Mouse (Mus musculus) left cerebral cortex, postnatal 25 days (tissue): ENCODE data around the gene Ntpcr. TPM values are rescaled to one million over a fixed set of nuclear protein-coding genes. Genes with fewer than 3 reads are reported as not detected.

Experiments
- DNase-seq, 2 experiments: peaks; one replicate each; pipeline ENCODE4 v3.0.0; 2022; ENCODE audit warnings: low spot score in 2 of 2, mixed read lengths in 1 of 2
- intact Hi-C: fragments of 180-260 bp; cut with DNase I; formaldehyde crosslinking; loops from one replicate; pipeline ENCODE4 v1.15.1; 2025
- total RNA-seq, 2 experiments: library from RNA; stranded (reverse); gene quantifications; 2 replicates each; pipeline ENCODE4 v1.2.3; 2021

Gene Ntpcr
- total RNA-seq, 2 experiments from 2014 or later: 23.8 to 25.2 TPM

DNA sequence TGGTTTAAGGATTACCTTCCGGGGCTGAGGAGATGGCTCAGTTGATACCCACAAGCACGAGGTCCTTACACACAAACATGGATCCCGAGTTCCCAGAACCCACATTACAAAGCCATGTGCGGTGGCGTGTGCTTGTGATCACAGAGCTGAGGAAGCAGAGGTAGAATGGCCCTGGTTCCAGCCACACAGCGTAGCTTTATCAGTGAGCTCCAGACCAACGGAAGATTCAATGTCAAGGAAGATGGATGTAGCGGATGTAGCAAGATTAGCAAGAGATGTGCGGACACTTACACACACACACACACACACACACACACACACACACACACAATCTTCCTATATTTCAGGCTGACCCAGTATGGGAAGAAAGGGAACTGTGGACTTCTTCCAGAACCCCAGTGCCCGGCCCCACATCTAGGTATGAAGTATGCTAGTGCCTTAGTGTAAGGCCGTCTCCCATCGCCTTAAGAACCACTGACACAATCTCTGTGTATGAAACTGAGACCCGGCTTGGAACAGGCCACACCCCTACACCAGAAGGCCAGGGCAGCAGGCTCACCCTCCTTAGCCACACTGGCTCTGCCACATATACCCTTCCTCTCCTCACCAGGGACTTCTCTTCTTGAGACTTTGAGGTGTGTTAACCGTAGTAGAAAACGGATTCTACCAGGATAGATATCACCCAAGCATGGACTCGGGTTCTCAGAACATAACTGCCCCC is 33.5 kb downstream of the Ntpcr start:
- DNase-seq: no peak
- intact Hi-C loops: no loop called here

DNA sequence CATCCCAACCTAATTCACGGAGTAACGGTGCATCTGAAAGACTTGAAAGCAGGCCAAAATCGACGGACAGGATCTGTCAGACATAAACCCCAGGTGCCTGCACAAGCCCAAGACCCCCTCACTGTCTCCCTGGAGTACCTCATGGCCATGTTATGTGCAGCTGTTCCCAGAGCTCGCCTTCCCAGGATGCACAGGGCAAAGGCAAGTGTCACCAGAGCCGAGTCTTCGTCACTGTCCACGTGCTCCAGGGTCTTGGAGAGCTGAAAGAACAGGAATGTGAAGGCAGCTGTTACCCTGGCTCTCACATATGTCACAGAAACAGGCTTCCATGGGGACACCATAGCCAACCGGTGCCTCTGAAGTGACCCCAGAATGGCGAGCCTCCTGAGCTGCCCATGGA is 38.3 kb downstream of the Ntpcr start:
- intact Hi-C loops: no loop called here
- no peak for DNase-seq

DNA sequence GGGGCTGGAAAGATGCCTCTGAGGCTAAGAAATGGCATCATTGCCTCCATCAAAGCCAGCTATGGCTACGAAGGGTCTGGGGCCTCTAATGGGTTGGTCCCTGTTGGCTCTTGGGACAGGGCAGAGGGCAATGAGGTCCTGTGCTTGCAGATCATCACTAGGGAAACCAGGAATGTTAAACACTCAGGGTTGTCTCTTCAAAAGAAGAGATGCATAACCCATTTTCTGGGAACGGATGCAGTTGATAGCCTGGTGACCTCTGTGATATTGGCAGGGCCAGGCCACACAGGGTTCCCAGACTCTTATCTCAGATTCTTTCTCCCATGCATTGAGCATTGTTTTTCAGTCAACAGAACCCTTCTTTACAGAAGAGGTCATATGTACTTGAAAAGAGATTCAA is 42.5 kb downstream of the Ntpcr start:
- intact Hi-C loops: no loop called here
- no peak for DNase-seq

DNA sequence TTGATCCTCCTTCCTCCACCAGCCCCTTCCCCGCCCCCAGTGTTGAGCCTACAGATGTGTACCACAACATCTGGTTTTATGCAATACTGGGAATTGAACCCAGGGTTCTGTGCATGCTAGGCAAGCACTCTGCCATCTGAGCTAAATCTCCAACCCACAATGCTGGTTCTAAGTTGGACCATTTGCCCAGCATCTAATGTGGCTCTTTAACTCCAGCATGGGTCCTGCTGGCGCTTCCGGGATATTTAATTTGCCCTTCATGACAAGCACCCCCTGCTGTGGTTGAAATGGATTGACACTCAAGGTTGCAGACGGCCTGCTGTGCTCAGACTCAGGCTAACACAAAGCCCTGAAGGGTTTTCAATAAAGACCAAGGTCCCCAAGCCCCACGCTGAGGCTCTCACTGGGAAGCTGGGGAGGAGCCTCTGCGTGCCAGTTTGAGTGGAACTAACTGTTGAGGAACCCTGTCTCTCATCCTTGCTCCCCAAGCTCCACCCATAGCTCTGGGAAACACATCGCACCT is 43.6 kb downstream of the Ntpcr start:
- DNase-seq: no peak
- intact Hi-C loops: no loop called here

DNA sequence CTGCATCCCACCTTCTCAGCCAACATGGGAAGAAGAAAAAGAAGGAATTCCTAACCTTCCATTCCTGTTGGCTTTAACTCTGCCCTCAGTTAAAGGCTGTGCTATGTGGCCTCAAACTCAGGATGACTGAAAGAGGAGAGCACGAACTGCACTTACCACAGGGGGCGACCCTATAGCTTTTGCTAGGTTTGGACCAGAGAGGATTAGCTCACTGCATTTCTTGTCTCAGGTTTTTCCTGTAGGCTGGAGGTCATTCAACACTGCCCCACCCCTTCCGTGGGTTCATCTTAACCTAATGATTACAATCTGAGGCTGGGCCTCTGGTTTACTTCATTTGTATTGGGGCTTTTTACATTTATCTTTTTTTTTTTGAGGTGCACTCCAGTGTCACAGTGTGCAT is 45.3 kb downstream of the Ntpcr start:
- DNase-seq: no peak
- intact Hi-C loops: no loop called here

- intact Hi-C loops: no loop called here
- no peak for DNase-seq
These were observed 46.6 kb downstream of the Ntpcr start for GRCm38 (mm10) chr8:125776314-125776713.

GRCm38 (mm10) chr8:125776800-125777199 is 47.0 kb downstream of the Ntpcr start:
- intact Hi-C loops: no loop called here
- no peak for DNase-seq

- intact Hi-C loops: no loop called here
These were observed 47.9 kb downstream of the Ntpcr start for GRCm38 (mm10) chr8:125777478-125778164.

GRCm38 (mm10) chr8:125778919-125779318 is 49.2 kb downstream of the Ntpcr start:
- intact Hi-C loops: no loop called here
- no peak for DNase-seq

More at GRCm38 (mm10) chr8:125777478-125778164, 47.9 kb downstream of the Ntpcr start:
- DNase-seq: no peak

DNA sequence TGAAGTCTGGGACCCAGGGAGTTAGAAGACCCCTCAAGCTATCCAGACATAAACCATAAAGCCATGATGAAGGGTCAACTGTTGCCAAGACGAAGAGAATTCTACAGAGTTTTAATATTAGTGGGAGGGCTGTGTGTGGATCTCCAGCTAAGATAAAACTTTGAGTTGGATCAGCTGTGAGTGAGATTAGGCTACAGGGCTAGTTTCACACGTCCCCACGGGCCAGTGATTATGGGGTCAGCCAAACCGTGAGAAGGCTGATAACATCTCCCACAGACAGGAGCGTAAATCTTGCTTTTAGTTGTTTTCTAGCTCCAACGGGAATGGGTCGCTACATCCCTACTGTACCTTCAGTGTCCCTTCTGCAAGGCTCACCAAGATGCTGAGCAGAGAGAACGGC is 49.9 kb downstream of the Ntpcr start:
- intact Hi-C loops: no loop called here
- no peak for DNase-seq

GRCm38 (mm10) chr8:125782161-125782560 is 52.4 kb downstream of the Ntpcr start:
- DNase-seq: no peak
- intact Hi-C loops: no loop called here

DNA sequence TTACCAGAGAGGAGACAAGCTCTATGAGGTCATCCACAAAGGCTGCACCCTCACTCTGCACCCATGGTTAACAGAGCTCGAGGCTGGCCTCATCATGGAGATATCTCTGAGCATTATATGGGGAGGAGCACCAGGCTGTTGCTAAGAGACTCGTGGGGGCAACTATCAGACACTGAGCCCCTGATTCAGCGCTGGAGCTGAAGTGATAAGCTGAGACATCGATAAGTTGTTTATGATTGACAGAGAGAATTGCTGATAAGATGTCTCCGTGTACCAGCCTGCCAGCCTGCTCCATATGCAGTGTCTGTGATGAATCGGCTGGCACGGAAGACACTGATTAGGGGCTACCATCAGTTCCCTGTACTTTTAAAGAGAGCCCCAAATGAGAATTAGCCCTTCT is 57.1 kb downstream of the Ntpcr start:
- intact Hi-C loops: no loop called here
- DNase-seq: no peak

- no peak for DNase-seq
- intact Hi-C loops: no loop called here
These were observed 63.2 kb downstream of the Ntpcr start for GRCm38 (mm10) chr8:125792816-125793455.

GRCm38 (mm10) chr8:125795341-125795740 is 65.6 kb downstream of the Ntpcr start:
- DNase-seq: no peak
- intact Hi-C loops: no loop called here

GRCm38 (mm10) chr8:125796970-125797369 is 67.2 kb downstream of the Ntpcr start:
- DNase-seq: no peak

More at GRCm38 (mm10) chr8:125796970-125797369, 67.2 kb downstream of the Ntpcr start:
- intact Hi-C loops: no loop called here

Other genes with a start within 250 kb of the Ntpcr start
- gene Sipa1l2, start 160.2 kb upstream of the Ntpcr start, total RNA-seq: 10 to 100 TPM; 39.6 to 40.6 TPM
- 1 to 10 TPM; 4.7 to 5.5 TPM for gene Map10, start 60.1 kb upstream of the Ntpcr start, total RNA-seq
- gene Pcnx2, start 168.4 kb downstream of the Ntpcr start, total RNA-seq: 10 to 100 TPM; 81.8 to 86.2 TPM
- 1 to 10 TPM; 1.7 to 2.6 TPM for gene Map3k21, start 180.5 kb downstream of the Ntpcr start, total RNA-seq